Mouse (Mus musculus): ENCODE results near the gene Tepp. TPM values are rescaled to one million over a fixed set of nuclear protein-coding genes. Genes with fewer than 3 reads are reported as not detected.

The Tepp gene
- total RNA-seq, 1 experiment from 2014 or later: not detected

- no peak for DNase-seq
These were observed 51.9 kb downstream of the Tepp start for GRCm38 (mm10) chr8:95362272-95362671.

- no peak for DNase-seq
These were observed 53.5 kb downstream of the Tepp start for GRCm38 (mm10) chr8:95363849-95364248.

- DNase-seq: no peak
These were observed 59.4 kb downstream of the Tepp start for GRCm38 (mm10) chr8:95369581-95370326.

GRCm38 (mm10) chr8:95373389-95374002 is 63.1 kb downstream of the Tepp start:
- DNase-seq: no peak

- DNase-seq: no peak
These were observed 64.1 kb downstream of the Tepp start for GRCm38 (mm10) chr8:95374429-95374828.

GRCm38 (mm10) chr8:95375374-95375930 is 65.1 kb downstream of the Tepp start:
- DNase-seq: no peak

Other genes with a start within 250 kb of the Tepp start
- gene Katnb1, start 229.4 kb upstream of the Tepp start, total RNA-seq (2021): 8.3 and 12.0 TPM in 2 replicates
- 94.1 and 104 TPM in 2 replicates for gene Kifc3, start 107.8 kb upstream of the Tepp start, total RNA-seq (2021)
- 1.0 and 2.0 TPM in 2 replicates for gene Cngb1, start 4.0 kb upstream of the Tepp start, total RNA-seq (2021)
- gene Zfp319, start 21.4 kb downstream of the Tepp start, total RNA-seq (2021): 10.6 and 11.6 TPM in 2 replicates
- 17.4 and 25.0 TPM in 2 replicates for gene Usb1, start 21.7 kb downstream of the Tepp start, total RNA-seq (2021)
- gene Mmp15, start 41.7 kb downstream of the Tepp start, total RNA-seq (2021): 21.3 and 21.8 TPM in 2 replicates
- gene Cfap20, start 124.3 kb downstream of the Tepp start, total RNA-seq (2021): 46.8 and 47.4 TPM in 2 replicates
- gene Csnk2a2, start 179.5 kb downstream of the Tepp start, total RNA-seq (2021): 81.9 and 82.2 TPM in 2 replicates
- gene Ccdc113, start 223.5 kb downstream of the Tepp start, total RNA-seq (2021): 0.98 and 1.7 TPM in 2 replicates

Data from adrenal gland, postnatal 14 days (tissue).